18 mouse cellular contexts compared by ENCODE assay signal in the genomic region with DNA sequence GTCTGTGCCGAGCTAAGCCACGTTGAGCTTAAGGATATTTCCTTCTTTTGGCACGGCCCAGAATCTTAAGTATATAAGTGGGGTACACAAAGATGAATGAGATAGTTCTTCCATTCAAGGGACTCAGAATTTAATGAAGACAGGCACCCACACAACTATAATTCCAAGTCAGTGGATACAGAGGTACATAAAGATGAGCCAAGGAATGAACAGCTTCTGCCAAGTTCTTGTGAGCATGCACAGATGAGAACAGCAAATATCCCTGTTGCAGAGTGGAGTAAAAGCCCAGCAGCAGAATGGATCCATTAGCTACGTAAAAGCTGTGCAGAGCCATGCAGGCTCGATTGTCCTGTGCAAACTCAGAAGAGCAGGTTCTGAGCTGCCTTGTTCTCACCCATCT. TPM values are rescaled to one million over a fixed set of nuclear protein-coding genes. Genes with fewer than 3 reads are reported as not detected.
DNase-seq lines count a peak whose midpoint lies in the region; ATAC-seq lines count a peak whose summit lies in the region.
"Had no signal": no experiment of that assay in that cellular context is flagged by ENCODE, and none has a peak within 500 bp of the region (broad histone marks: within the 10 kb centered on the region; RNA-seq: fewer than 3 reads in every experiment).

No protein-coding gene starts in this region.

- peak; percentile 75 for ATAC-seq in frontal cortex, adult (ENCODE audit: low TSS enrichment)
- ATAC-seq: activated CD4-positive, CD25-positive, alpha-beta regulatory T cell, adult 4 months; CD4-positive, CD25-positive, alpha-beta regulatory T cell, adult 4 months; Patski had no signal

- no peak for DNase-seq in frontal cortex, adult 2 months (ENCODE audit: extremely low spot score in 1 of 2, low spot score in 1 of 2)
- DNase-seq in brain, adult 2 months (ENCODE audit: low read depth, low spot score): peak; percentile 56
- no peak for DNase-seq in testis, postnatal 14 days (ENCODE audit: low spot score)
- DNase-seq: adrenal gland, adult 2 months; adrenal gland, adult 8-10 months; adrenal gland, postnatal 10 days; adrenal gland, postnatal 14 days; adrenal gland, postnatal 25 days; adrenal gland, postnatal 36 days; B cell, adult 2 months; cerebellum, adult 11 months; cerebellum, adult 11-12 months; cerebellum, adult 18-20 months; cerebellum, adult 2 months had no signal

RNA-seq across cellular contexts. Expression of a gene that starts 22.2 kb away (rescaled TPM):
- 38.8 and 39.0 TPM in 2 replicates for polyA plus RNA-seq in frontal cortex, adult 2 months (2012; rRNA removed)
